Mouse (Mus musculus): ENCODE results near the gene Smad9.
"Not testable (repeated sequence)": the region's sequence is repeated elsewhere in the genome, so short reads cannot be mapped to it uniquely, and the experiment has no call there.

The Smad9 gene

DNA sequence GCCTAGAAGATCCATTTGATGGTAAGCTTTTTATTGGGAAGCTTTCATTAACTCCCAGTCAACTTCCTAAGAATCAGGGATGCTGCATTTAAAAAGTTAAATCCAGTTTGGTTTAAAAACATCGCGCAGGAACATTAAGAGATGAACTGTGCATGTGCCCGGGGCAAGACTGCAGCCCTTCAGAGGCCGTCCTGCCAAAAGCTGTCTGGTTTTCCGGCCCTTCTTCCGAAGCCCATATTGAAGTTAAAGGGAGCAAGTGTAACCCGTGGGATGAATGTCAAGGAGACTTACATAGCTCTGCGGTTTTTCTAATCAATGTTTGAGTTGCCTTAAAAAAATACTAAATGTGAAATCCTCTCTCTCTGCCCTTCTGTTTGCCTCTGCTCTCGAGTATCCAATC lies 3.8 kb downstream of the Smad9 start:
- DNase-seq: no peak

DNA sequence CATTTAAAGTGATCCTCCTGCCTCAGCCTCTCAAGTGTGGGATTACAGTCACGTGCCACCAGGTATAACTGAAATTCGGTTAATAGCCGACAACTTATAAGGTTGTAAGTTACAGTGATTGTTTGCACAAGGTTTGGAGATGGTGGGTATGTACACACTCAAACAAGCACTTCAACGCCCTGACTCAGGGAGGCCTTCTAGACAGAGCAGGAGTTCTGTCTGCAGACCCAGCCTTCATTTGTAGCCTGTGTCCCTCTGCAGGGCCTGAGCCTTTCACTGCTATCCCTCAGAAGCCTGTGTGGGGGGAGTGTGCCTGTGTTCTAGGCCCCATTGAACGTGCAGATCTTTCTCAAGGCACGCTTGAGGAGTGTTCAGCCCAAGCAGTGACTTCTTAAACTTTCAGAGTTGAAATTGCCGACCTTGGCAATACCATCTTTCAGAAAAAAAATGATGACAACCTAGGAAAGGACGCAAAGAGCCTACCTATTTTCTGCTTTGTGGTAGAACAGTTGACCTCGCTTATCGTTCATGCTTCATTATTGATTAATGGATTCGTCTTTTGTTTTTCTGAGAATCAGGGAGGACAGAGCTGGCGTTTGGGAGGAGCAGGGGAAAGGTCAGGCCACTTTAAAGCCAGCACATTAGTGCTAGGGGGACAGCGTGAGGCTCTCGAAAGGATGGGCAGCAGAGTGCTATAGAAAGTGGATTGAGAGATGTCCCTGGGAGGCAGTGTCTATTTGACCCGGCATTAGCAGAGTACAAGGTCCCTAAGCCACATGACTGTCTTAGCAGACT lies 5.1 kb downstream of the Smad9 start:
- DNase-seq: no peak

DNA sequence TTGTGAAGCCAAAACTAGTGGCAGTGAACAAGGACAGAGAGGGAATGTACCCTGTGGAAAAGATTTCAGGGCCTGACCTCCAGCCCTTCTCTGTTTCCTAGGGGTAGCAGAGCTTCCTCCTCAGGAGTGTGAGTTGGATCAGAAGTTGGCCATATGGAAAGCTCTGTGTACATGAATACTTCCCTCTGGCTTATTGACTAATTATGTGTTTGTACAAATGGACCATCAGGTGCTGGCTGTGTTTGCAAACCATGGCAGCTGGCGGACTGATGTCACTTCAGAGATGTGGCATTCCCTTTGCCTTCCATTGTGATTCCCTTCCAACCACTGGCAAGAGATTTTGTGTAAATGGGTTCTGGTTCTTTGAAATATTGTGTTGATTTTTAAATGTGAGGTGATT lies 5.9 kb downstream of the Smad9 start:
- DNase-seq: no peak

DNA sequence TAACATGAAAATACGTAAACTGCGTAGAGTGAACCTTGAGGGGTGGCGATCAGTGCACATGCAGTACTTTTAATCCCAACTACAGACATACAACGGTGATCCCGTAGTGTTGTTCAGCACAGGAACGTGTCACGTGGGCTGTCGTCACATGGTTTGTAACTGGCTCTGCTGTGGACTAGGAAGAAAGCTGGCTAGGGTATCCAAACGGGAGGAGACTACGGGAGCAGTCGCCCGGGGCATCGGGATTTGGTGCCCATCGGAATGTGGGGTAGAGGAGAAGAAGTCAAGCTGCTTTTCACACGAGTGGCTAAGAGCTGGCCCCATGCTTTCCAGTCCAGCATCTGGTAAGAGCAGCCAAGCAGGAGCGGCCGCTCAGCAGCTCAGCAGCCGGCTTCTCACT lies 9.0 kb downstream of the Smad9 start:
- DNase-seq: peak; percentile 64

DNA sequence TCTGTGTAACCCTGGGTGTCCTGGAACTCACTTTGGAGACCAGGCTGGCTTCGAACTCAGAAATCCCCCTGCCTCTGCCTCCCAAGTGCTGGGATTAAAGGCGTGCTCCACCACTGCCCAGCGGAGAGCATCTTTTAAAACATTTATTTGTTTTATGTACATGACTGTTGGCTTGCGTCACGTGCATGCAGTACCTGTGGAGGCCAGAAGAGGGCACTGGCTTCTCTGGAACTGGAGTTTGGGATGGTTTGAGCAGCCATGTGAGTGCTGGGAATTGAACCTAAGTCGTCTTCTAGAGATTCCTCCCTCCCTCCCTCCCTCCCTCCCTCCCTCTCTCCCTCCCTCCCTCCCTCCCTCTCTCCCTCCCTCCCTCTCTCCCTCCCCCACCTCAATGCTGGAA lies 10.1 kb downstream of the Smad9 start:
- DNase-seq: not testable (repeated sequence)

GRCm38 (mm10) chr3:54766034-54766433 lies 10.7 kb downstream of the Smad9 start:
- no peak for DNase-seq

GRCm38 (mm10) chr3:54766811-54767210 lies 11.4 kb downstream of the Smad9 start:
- no peak for DNase-seq

- DNase-seq: no peak
Measured at GRCm38 (mm10) chr3:54768592-54768991, 13.2 kb downstream of the Smad9 start.

GRCm38 (mm10) chr3:54769349-54770275 lies 14.2 kb downstream of the Smad9 start:
- no peak for DNase-seq

DNA sequence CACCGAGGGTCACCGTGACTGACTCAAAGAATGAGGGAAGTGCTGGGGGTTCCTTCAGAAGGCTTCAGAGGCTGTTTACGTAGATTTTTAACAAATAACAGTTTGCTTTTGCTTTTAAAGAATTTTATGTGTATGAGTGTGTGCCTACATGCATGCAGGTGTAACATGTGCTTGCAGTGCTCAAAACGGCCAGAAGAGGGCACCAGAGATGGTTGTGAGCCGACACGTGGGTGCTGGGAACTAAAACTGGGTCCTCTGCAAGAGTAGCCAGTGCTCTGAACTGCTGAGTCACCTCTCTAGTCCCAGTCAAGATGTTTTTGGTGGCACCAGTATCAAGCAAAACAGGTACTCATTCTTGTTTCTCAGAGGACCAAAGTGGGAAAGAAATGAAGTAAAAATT lies 18.2 kb downstream of the Smad9 start:
- no peak for DNase-seq

- no peak for DNase-seq
Measured at GRCm38 (mm10) chr3:54775989-54776631, 20.7 kb downstream of the Smad9 start.

DNA sequence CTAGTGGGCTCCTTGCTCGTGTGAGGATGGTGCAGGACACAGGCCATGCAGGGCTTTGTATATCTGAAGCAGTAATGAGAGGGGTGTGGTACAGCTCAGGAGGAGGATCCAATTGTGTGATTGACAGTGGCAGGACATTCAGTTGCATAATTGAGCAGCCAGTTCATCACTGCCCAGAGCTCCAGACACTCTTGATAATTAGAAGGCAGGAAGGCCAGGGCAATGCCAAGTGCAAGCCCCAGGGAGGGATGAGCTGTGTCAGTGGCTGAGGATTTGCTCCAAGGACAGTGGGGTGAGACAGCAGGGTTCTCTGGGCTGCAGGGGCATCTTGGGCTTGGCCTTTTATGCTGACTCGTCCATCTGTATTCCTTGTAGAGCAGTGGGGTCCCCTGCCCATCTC lies 35.2 kb downstream of the Smad9 start:
- DNase-seq: no peak

GRCm38 (mm10) chr3:54791822-54792677 lies 36.7 kb downstream of the Smad9 start:
- no peak for DNase-seq

DNA sequence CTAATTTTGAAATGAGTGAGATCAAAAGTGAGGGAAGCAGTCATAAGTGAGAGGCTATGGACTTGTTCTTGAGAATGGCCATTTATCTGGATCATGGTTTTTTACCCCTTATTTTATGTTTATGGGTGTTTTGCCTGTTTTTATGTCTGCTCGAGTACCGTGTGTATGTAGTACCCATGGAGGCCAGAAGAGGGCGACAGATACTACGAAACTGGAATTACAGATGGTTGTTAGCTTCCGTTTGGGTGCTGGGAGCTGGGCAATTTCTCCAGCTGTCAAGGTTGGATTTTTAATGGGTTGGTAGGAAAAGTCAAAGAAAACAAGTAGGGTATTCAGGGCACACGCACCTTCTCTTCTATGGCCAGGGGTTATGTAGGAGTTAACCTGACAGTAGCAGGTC lies 38.4 kb downstream of the Smad9 start:
- DNase-seq: no peak

- no peak for DNase-seq
Measured at GRCm38 (mm10) chr3:54795379-54795778, 40.0 kb downstream of the Smad9 start.

GRCm38 (mm10) chr3:54795806-54796205 lies 40.4 kb downstream of the Smad9 start:
- no peak for DNase-seq

DNA sequence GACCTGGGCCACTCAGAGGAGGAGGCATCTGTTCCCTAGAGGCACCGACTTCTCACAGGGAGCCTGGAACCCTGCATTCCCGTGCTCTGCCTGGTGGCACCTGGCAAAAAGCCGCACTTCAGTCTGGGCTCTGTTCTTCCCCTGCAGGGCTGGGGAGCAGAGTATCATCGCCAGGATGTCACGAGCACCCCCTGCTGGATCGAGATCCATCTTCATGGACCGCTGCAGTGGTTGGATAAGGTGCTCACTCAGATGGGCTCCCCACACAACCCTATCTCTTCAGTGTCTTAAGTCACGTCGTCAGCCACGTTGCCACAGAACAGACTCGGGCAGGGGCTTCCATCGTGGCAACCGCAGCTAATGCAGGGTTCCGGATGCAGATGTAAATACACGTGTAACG lies 41.8 kb downstream of the Smad9 start:
- peak; percentile 49 for DNase-seq

DNA sequence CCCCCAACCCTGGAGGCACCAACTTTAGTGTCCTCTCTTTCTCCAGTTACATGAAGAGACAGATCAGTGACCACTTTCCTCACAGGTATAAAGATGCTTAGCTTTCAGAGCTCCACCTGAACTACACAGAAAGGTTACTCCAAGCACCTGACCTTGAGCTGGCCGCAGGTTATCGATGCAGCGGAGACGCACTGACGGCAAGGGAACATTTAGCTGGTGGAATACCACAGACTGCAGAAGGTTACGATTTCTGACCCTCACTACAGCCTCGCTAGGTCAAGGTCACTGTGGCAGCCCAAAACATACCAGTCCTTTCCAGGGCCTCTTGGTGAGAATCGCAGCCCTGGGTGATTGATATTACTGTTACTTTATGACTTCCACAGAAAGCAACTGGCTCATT lies 48.3 kb downstream of the Smad9 start:
- DNase-seq: no peak

GRCm38 (mm10) chr3:54807061-54807661 lies 51.8 kb downstream of the Smad9 start:
- DNase-seq: peak; percentile 32

GRCm38 (mm10) chr3:54807666-54808217 lies 52.4 kb downstream of the Smad9 start, which contains the start of gene Rfxap:
TSS of gene Rfxap (minus strand) at chr3:54807791.
- peak; percentile 96 for DNase-seq

- DNase-seq: no peak
Measured at GRCm38 (mm10) chr3:54809111-54809510, 53.7 kb downstream of the Smad9 start.

DNA sequence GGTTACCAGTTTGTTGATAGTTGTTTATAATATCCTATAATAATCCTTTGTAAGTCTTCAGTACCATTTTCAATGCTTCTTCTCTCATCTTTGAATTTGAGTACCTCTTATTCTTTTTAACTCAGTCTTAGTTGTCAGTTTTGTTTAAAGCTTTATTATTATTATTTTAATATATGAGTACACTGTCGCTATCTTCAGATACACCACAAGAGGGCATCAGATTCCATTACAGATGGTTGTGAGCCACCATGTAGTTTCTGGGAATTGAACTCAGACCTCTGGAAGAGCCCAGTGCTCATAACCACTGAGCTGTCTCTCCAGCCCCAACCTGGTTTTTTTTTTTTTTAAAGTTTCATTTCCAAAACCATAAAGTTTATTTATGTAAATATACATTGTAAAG lies 56.2 kb downstream of the Smad9 start:
- no peak for DNase-seq

Measured in layer of hippocampus, adult 9-11 months (tissue).